Mouse (Mus musculus) forelimb bud, embryonic 11.5 days (tissue): ENCODE measurements around the gene Slc25a21.
A peak's percentile ranks its signal among the peaks of the same experiment; 100 is the strongest.

Experiments
- DNase-seq: peaks from one replicate; pipeline ENCODE4 v3.0.0-alpha.2; 2012; ENCODE audit warnings: low read depth, low spot score

Slc25a21 gene

GRCm38 (mm10) chr12:57184401-57185147, 12.7 kb downstream of the Slc25a21 start:
- no peak for DNase-seq

GRCm38 (mm10) chr12:57179465-57180188, 17.6 kb downstream of the Slc25a21 start:
- no peak for DNase-seq

- no peak for DNase-seq
These were observed 18.5 kb downstream of the Slc25a21 start for GRCm38 (mm10) chr12:57178818-57179217.

- no peak for DNase-seq
These were observed 34.0 kb downstream of the Slc25a21 start for GRCm38 (mm10) chr12:57163294-57163693.

- DNase-seq: no peak
These were observed 34.4 kb downstream of the Slc25a21 start for GRCm38 (mm10) chr12:57162840-57163239.

GRCm38 (mm10) chr12:57159904-57160303, 37.4 kb downstream of the Slc25a21 start:
- DNase-seq: no peak

- no peak for DNase-seq
These were observed 39.0 kb downstream of the Slc25a21 start for GRCm38 (mm10) chr12:57158266-57158665.

GRCm38 (mm10) chr12:57138937-57139336, 58.3 kb downstream of the Slc25a21 start:
- DNase-seq: peak; percentile 39

- DNase-seq: no peak
These were observed 59.5 kb downstream of the Slc25a21 start for GRCm38 (mm10) chr12:57137809-57138208.

- DNase-seq: no peak
These were observed 78.7 kb downstream of the Slc25a21 start for GRCm38 (mm10) chr12:57118602-57119001.

GRCm38 (mm10) chr12:57115516-57115915, 81.8 kb downstream of the Slc25a21 start:
- DNase-seq: no peak

GRCm38 (mm10) chr12:57109363-57109762, 87.9 kb downstream of the Slc25a21 start:
- DNase-seq: no peak

GRCm38 (mm10) chr12:57102322-57102721, 95.0 kb downstream of the Slc25a21 start:
- no peak for DNase-seq

- DNase-seq: no peak
These were observed 96.7 kb downstream of the Slc25a21 start for GRCm38 (mm10) chr12:57100549-57100948.

- DNase-seq: no peak
These were observed 98.2 kb downstream of the Slc25a21 start for GRCm38 (mm10) chr12:57099066-57099465.

- DNase-seq: no peak
These were observed 98.9 kb downstream of the Slc25a21 start for GRCm38 (mm10) chr12:57098371-57098770.

GRCm38 (mm10) chr12:57093107-57093506, 104.2 kb downstream of the Slc25a21 start:
- no peak for DNase-seq

- DNase-seq: no peak
These were observed 112.8 kb downstream of the Slc25a21 start for GRCm38 (mm10) chr12:57084519-57084918.

GRCm38 (mm10) chr12:57083533-57083932, 113.7 kb downstream of the Slc25a21 start:
- no peak for DNase-seq

- DNase-seq: peak; percentile 35
These were observed 120.7 kb downstream of the Slc25a21 start for GRCm38 (mm10) chr12:57076606-57077005.

GRCm38 (mm10) chr12:57072616-57073015, 124.7 kb downstream of the Slc25a21 start:
- no peak for DNase-seq

- no peak for DNase-seq
These were observed 128.7 kb downstream of the Slc25a21 start for GRCm38 (mm10) chr12:57068607-57069006.

GRCm38 (mm10) chr12:57019737-57020136, 177.5 kb downstream of the Slc25a21 start:
- no peak for DNase-seq
